Mouse (Mus musculus): ENCODE measurements around the gene Arid1a. TPM values are rescaled to one million over a fixed set of nuclear protein-coding genes. Genes with fewer than 3 reads are reported as not detected.
"Not testable (repeated sequence)": the region's sequence is repeated elsewhere in the genome, so short reads cannot be mapped to it uniquely, and the experiment has no call there.

Arid1a gene
- polyA plus RNA-seq, 1 experiment from 2014 or later, result 34.2 TPM

DNA sequence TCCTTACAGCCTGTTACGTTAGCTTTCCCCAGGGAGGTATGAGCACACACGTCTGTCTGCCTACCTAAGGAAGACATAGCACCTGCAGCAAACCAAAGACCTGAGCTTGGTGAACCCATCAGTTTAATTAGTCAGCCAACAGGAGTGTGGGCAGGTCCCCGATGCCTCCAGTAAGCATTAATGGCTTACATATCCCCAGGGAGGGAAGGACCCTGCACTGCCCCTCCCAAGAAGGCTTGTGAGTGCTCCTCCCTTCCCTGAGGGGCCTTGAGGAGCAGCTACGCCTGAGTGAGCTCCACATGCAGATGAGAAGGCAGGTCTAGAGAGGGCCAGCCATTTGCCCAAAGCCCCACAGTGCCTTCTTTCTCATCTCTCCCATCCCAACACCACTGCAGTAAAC, 100.3 kb downstream of the Arid1a start:
- H3K4me2 ChIP-seq, result no peak overlapping the region
- no peaks in the 10 kb centered on the region for H3K36me3 ChIP-seq (ENCODE audit: control insufficient read depth, insufficient read depth, low read length)
- no peaks in the 10 kb centered on the region for H3K9me3 ChIP-seq (replicated peaks; ENCODE audit: control insufficient read depth, low read length)
- peaks cover 20% of the 10 kb centered on the region for H3K4me1 ChIP-seq (ENCODE audit: control insufficient read depth, insufficient read depth, low read length)
- H3K27me3 ChIP-seq (ENCODE audit: control insufficient read depth, insufficient read depth, low read length), result no peaks in the 10 kb centered on the region
- no peak overlapping the region for H3K4me3 ChIP-seq (ENCODE audit: low read depth, low read length)
- H3K27ac ChIP-seq (ENCODE audit: low read depth, low read length), result no peak overlapping the region
- ATAC-seq (replicated peaks; ENCODE audit: insufficient number of reproducible peaks, low FRiP score, low TSS enrichment), result no peak
- H3K9ac ChIP-seq (ENCODE audit: low read depth, low read length), result no peak overlapping the region
- WGBS (ENCODE audit: insufficient replicate concordance), result 60% methylated on average over 4 of the region's 4 CpGs

DNA sequence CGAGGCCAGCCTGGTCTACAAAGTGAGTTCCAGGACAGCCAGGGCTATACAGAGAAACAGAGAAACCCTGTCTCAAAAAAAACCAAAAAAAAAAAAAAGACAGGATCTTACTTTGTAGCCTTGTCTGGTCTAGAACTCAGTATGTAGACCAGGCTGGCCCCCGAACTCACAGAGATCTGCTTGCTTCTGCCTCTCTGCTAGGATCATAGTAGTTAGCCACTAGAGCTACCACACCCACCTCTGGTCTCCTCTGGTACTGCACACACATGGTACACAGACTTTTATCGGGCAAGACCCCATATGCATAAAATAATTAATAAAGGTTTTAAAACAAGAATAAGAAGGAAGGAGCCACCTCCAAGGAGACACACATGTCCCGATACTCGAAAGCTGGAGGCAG, 102.5 kb downstream of the Arid1a start:
- not testable (repeated sequence) for H3K27ac ChIP-seq (ENCODE audit: low read depth, low read length); H3K27me3 ChIP-seq (ENCODE audit: control insufficient read depth, insufficient read depth, low read length); H3K9me3 ChIP-seq (replicated peaks; ENCODE audit: control insufficient read depth, low read length); H3K4me2 ChIP-seq; H3K9ac ChIP-seq (ENCODE audit: low read depth, low read length); ATAC-seq (replicated peaks; ENCODE audit: insufficient number of reproducible peaks, low FRiP score, low TSS enrichment); H3K36me3 ChIP-seq (ENCODE audit: control insufficient read depth, insufficient read depth, low read length); H3K4me3 ChIP-seq (ENCODE audit: low read depth, low read length); H3K4me1 ChIP-seq (ENCODE audit: control insufficient read depth, insufficient read depth, low read length)
- WGBS (ENCODE audit: insufficient replicate concordance), result 90% methylated on average over 5 of the region's 5 CpGs

DNA sequence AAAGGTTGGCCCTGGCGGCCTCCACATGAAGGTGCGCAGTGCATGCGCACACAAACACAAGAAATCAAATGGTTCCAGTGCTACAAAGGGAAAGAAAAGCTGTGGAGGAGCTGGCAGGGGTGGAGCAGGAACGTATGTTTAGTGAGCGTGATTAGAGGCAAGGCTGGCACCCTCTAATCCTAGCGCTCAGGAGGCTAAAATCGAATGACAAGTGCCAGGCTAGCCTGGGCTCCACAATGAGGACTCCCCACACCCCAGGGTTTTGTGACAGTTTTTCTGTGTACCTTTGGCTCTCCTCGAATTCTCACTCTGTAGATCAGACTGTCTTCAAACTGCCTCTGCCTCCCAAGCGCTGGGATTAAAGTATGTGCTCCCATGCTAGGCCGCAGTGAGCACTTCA, 103.8 kb downstream of the Arid1a start:
- no peak overlapping the region for H3K27ac ChIP-seq (ENCODE audit: low read depth, low read length)
- ATAC-seq (replicated peaks; ENCODE audit: insufficient number of reproducible peaks, low FRiP score, low TSS enrichment), result no peak
- no peaks in the 10 kb centered on the region for H3K9me3 ChIP-seq (replicated peaks; ENCODE audit: control insufficient read depth, low read length)
- no peaks in the 10 kb centered on the region for H3K27me3 ChIP-seq (ENCODE audit: control insufficient read depth, insufficient read depth, low read length)
- H3K36me3 ChIP-seq (ENCODE audit: control insufficient read depth, insufficient read depth, low read length), result no peaks in the 10 kb centered on the region
- WGBS (ENCODE audit: insufficient replicate concordance), result 73% methylated on average over 10 of the region's 10 CpGs
- H3K4me2 ChIP-seq, result no peak overlapping the region
- H3K4me1 ChIP-seq (ENCODE audit: control insufficient read depth, insufficient read depth, low read length), result peaks cover 2% of the 10 kb centered on the region; the same call in 1 of the 2 replicates
- H3K4me3 ChIP-seq (ENCODE audit: low read depth, low read length), result no peak overlapping the region
- H3K9ac ChIP-seq (ENCODE audit: low read depth, low read length), result no peak overlapping the region

DNA sequence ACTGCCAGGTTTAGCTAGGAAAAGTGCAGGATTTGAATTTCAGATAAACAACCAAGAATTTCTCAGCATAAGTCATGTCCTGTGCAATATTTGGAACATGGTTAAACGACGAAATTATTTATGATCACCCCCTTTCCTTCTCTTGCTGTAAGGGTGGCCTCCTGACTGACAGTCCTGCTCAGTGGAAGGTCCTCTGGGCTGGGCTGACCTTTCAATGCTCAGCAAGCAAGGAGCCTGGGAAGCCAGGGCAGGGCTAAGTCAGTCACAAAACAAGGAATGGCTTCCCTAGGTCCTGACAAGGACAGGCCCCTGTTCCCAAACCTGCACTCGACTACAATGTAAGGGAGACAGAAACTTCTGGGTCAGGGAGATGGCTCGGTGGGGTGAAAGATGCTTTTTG, 104.6 kb downstream of the Arid1a start:
- Histone ChIP-seq H3K9me3 (replicated peaks; ENCODE audit: control insufficient read depth, low read length) (no peaks in the 10 kb centered on the region), H3K27ac (ENCODE audit: low read depth, low read length) (no peak overlapping the region), H3K27me3 (ENCODE audit: control insufficient read depth, insufficient read depth, low read length) (no peaks in the 10 kb centered on the region), H3K4me2 (no peak overlapping the region), H3K9ac (ENCODE audit: low read depth, low read length) (no peak overlapping the region), H3K36me3 (ENCODE audit: control insufficient read depth, insufficient read depth, low read length) (no peaks in the 10 kb centered on the region), H3K4me1 (ENCODE audit: control insufficient read depth, insufficient read depth, low read length) (peaks cover under 1% of the 10 kb centered on the region; the same call in 1 of the 2 replicates), H3K4me3 (ENCODE audit: low read depth, low read length) (no peak overlapping the region)
- no peak for ATAC-seq (replicated peaks; ENCODE audit: insufficient number of reproducible peaks, low FRiP score, low TSS enrichment)
- WGBS (ENCODE audit: insufficient replicate concordance), result 57% methylated on average over 4 of the region's 4 CpGs

DNA sequence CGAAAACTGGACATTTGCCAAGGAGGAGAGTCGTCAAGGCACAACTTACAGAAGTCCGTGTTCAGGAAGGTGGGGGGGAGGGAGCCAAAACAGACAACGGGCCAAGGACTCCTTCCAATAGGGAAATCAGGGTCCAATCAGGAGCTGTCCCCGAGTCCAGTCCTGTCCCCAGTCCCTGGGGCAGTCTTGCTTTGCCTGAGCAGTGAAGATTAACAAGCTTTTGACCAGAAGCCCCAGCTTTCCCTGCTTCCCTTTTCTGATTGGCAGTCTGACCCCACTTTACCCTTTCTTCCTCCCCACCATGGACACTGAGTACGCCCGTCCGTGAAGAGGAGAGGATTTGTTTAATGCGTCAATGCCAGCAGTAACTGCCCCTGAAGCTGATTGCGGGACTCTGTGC, 105.1 kb downstream of the Arid1a start:
- Histone ChIP-seq H3K4me2 (no peak overlapping the region), H3K4me3 (ENCODE audit: low read depth, low read length) (no peak overlapping the region), H3K9ac (ENCODE audit: low read depth, low read length) (no peak overlapping the region), H3K9me3 (replicated peaks; ENCODE audit: control insufficient read depth, low read length) (no peaks in the 10 kb centered on the region), H3K27me3 (ENCODE audit: control insufficient read depth, insufficient read depth, low read length) (no peaks in the 10 kb centered on the region), H3K27ac (ENCODE audit: low read depth, low read length) (no peak overlapping the region), H3K36me3 (ENCODE audit: control insufficient read depth, insufficient read depth, low read length) (no peaks in the 10 kb centered on the region), H3K4me1 (ENCODE audit: control insufficient read depth, insufficient read depth, low read length) (no peaks in the 10 kb centered on the region)
- no peak for ATAC-seq (replicated peaks; ENCODE audit: insufficient number of reproducible peaks, low FRiP score, low TSS enrichment)
- WGBS (ENCODE audit: insufficient replicate concordance), result 56% methylated on average over 10 of the region's 10 CpGs

DNA sequence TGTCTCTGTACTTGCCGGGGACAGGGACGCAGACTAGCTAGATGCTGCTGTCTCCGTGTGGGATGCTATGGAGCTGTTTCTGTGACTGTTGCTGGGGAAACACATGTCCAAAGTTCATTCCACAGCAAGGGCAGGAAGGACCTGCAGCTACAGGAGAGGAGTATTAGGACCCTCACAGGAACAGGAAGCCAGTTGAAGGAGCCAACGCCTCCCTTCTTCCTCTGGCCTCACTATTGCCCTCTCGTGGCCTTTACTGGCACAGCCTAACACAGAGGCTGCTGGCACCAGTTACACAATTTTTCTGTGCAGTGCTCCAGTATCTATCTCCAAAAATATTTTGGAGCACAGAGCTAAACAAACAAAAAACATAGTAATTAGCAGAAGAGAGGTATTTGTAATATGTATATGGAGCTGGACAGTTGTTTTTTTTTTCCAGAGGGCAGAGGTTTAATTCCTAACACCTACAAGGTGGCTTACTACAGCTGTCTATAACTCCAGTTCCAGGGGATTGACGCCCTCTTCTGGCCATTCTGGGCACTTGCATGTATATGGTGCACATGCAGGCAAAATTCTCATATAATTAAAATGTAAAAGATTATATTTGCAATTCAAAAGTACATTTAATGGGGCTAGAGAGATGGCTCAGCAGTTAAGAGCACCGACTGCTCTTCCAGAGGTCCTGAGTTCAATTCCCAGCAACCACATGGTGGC, 106.4 kb downstream of the Arid1a start, which contains the start of gene Zdhhc18:
Zdhhc18 (minus strand) TSS at position 166 of the 711 bp plus-strand sequence.
- H3K4me3 ChIP-seq (ENCODE audit: low read depth, low read length), result peak within 1 kb of the TSS; percentile 22; the same call in 1 of the 2 replicates
- no peaks in the 10 kb centered on the region for H3K36me3 ChIP-seq (ENCODE audit: control insufficient read depth, insufficient read depth, low read length)
- no peaks in the 10 kb centered on the region for H3K27me3 ChIP-seq (ENCODE audit: control insufficient read depth, insufficient read depth, low read length)
- ATAC-seq (replicated peaks; ENCODE audit: insufficient number of reproducible peaks, low FRiP score, low TSS enrichment), result no peak
- H3K4me2 ChIP-seq, result peak within 1 kb of the TSS; percentile 54
- no peak within 1 kb of the TSS for H3K9ac ChIP-seq (ENCODE audit: low read depth, low read length)
- H3K4me1 ChIP-seq (ENCODE audit: control insufficient read depth, insufficient read depth, low read length), result no peaks in the 10 kb centered on the region
- 36% methylated on average over 7 of the region's 7 CpGs for WGBS (ENCODE audit: insufficient replicate concordance)
- no peak within 1 kb of the TSS for H3K27ac ChIP-seq (ENCODE audit: low read depth, low read length)
- H3K9me3 ChIP-seq (replicated peaks; ENCODE audit: control insufficient read depth, low read length), result no peaks in the 10 kb centered on the region

DNA sequence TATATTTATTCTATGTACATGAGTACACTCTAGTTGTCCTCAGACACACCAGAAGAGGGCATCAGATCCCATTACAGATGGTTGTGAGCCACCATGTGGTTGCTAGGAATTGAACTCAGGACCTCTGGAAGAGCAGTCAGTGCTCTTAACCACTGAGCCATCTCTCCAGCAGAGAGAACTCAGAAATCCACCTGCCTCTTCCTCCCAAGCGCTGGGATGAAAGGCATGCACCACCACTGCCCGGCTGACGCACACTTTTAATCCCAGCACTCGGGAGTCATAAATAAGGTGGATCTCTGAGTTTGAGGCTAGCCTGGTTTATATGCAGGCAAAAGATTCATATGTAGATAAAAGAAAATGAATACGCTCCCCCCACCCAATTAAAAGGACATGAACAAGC, 107.1 kb downstream of the Arid1a start:
- H3K27ac ChIP-seq (ENCODE audit: low read depth, low read length); H3K4me1 ChIP-seq (ENCODE audit: control insufficient read depth, insufficient read depth, low read length); H3K9ac ChIP-seq (ENCODE audit: low read depth, low read length); ATAC-seq (replicated peaks; ENCODE audit: insufficient number of reproducible peaks, low FRiP score, low TSS enrichment); H3K9me3 ChIP-seq (replicated peaks; ENCODE audit: control insufficient read depth, low read length); H3K36me3 ChIP-seq (ENCODE audit: control insufficient read depth, insufficient read depth, low read length); H3K27me3 ChIP-seq (ENCODE audit: control insufficient read depth, insufficient read depth, low read length): not testable (repeated sequence)
- H3K4me2 ChIP-seq, result peak overlapping the region; percentile 54
- peak overlapping the region; percentile 22; the same call in 1 of the 2 replicates for H3K4me3 ChIP-seq (ENCODE audit: low read depth, low read length)
- WGBS (ENCODE audit: insufficient replicate concordance), result 79% methylated on average over 5 of the region's 5 CpGs

DNA sequence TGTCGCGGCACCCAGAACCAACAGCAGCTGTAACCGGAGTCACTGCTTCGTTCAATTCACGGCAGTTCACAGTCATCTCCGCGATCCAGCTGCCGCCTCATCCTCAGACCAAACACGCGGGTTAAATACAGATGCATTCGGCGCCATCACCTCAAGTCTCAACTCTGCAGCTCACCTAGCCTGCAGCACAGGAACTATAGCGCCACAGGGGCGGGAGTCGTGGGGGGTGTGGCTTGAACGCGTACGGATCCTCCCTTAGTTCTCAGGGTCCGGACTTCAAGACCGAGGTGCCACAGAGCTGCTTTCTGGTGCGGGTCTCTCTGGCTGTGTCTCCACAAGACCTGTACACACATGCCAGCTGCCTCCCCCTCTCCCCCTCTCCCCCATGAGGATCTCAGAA, 110.9 kb downstream of the Arid1a start:
- peak overlapping the region; percentile 20; the same call in 1 of the 2 replicates for H3K4me2 ChIP-seq
- WGBS (ENCODE audit: insufficient replicate concordance), result 27% methylated on average over 21 of the region's 21 CpGs

DNA sequence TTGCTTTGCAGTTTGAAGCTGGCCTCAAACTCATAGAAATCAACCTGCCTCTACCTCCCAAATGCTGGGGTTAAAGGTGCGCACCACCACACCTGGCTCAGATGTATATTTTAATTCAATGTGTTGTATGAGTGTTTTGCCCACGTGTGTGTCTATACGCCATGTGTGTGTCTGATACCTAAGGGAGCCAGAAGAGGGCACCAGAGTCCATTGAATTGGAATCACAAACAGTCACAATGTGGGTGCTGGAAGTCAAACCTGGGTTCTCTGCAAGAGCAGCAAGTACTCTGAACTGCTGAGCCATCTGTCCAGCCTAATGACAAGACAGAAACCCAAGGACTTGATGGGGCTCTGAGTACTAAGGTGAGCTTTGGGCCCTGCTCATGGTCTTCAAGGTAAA, 111.4 kb downstream of the Arid1a start:
- 81% methylated on average over 3 of the region's 3 CpGs for WGBS (ENCODE audit: insufficient replicate concordance)
- 0 out of 2 replicates have a peak, but pooled peaks cover 4% of the 10 kb centered on the region for H3K4me1 ChIP-seq (ENCODE audit: control insufficient read depth, insufficient read depth, low read length)
- no peak overlapping the region for H3K27ac ChIP-seq (ENCODE audit: low read depth, low read length)
- H3K9me3 ChIP-seq (replicated peaks; ENCODE audit: control insufficient read depth, low read length), result peaks cover 3% of the 10 kb centered on the region; the same call in 1 of the 2 replicates
- H3K9ac ChIP-seq (ENCODE audit: low read depth, low read length), result no peak overlapping the region
- H3K27me3 ChIP-seq (ENCODE audit: control insufficient read depth, insufficient read depth, low read length), result no peaks in the 10 kb centered on the region
- ATAC-seq (replicated peaks; ENCODE audit: insufficient number of reproducible peaks, low FRiP score, low TSS enrichment), result no peak
- no peak overlapping the region for H3K4me2 ChIP-seq
- no peaks in the 10 kb centered on the region for H3K36me3 ChIP-seq (ENCODE audit: control insufficient read depth, insufficient read depth, low read length)
- no peak overlapping the region for H3K4me3 ChIP-seq (ENCODE audit: low read depth, low read length)

More for the DNA sequence above, 110.9 kb downstream of the Arid1a start:
- Histone ChIP-seq H3K4me3 (ENCODE audit: low read depth, low read length) (no peak overlapping the region), H3K27ac (ENCODE audit: low read depth, low read length) (no peak overlapping the region), H3K27me3 (ENCODE audit: control insufficient read depth, insufficient read depth, low read length) (no peaks in the 10 kb centered on the region), H3K4me1 (ENCODE audit: control insufficient read depth, insufficient read depth, low read length) (0 out of 2 replicates have a peak, but pooled peaks cover 4% of the 10 kb centered on the region), H3K9ac (ENCODE audit: low read depth, low read length) (peak overlapping the region; percentile 2; the same call in 1 of the 2 replicates), H3K36me3 (ENCODE audit: control insufficient read depth, insufficient read depth, low read length) (no peaks in the 10 kb centered on the region), H3K9me3 (replicated peaks; ENCODE audit: control insufficient read depth, low read length) (peaks cover 3% of the 10 kb centered on the region; the same call in 1 of the 2 replicates)
- no peak for ATAC-seq (replicated peaks; ENCODE audit: insufficient number of reproducible peaks, low FRiP score, low TSS enrichment)

All from heart, embryonic 11.5 days (tissue).